8 mouse cellular contexts compared by ENCODE assay signal in genomic region chr2:157566260-157566952, GRCm38 (mm10). TPM values are rescaled to one million over a fixed set of nuclear protein-coding genes. Genes with fewer than 3 reads are reported as not detected.
A peak's percentile ranks its signal among the peaks of the same experiment; 100 is the strongest.
DNase-seq lines count a peak whose midpoint lies in the region; ATAC-seq and TF ChIP-seq lines count a peak whose summit lies in the region.

No protein-coding gene starts in this region.

- H3K27ac ChIP-seq in forebrain, embryonic 13.5 days: peak overlapping the region; percentile 90
- peak overlapping the region; percentile 55 for H3K27ac ChIP-seq in liver, embryonic 16.5 days (ENCODE audit: low read length)
- peak overlapping the region; percentile 39 for H3K27ac ChIP-seq in neural tube, embryonic 12.5 days
- H3K27ac ChIP-seq in stomach, postnatal 0 days (replicated peaks): peak overlapping the region; percentile 94

- H3K4me2 ChIP-seq in forebrain, embryonic 13.5 days: peak overlapping the region; percentile 83
- peak overlapping the region; percentile 79 for H3K4me2 ChIP-seq in liver, embryonic 16.5 days (ENCODE audit: low read depth, low read length)
- peak overlapping the region; percentile 71 for H3K4me2 ChIP-seq in neural tube, embryonic 12.5 days (replicated peaks)
- peak overlapping the region; percentile 70 for H3K4me2 ChIP-seq in stomach, postnatal 0 days (replicated peaks; ENCODE audit: low read depth)

- ATAC-seq in forebrain, embryonic 13.5 days: peak; percentile 86
- peak; percentile 82 for ATAC-seq in liver, embryonic 16.5 days (ENCODE audit: low read depth)
- peak; percentile 83 for ATAC-seq in neural tube, embryonic 12.5 days (ENCODE audit: low FRiP score, low read depth)
- ATAC-seq in stomach, postnatal 0 days (ENCODE audit: low FRiP score, low TSS enrichment): peak; percentile 84

- H3K36me3 ChIP-seq in forebrain, embryonic 13.5 days (ENCODE audit: poor library complexity, severe bottlenecking): peaks cover 28% of the 10 kb centered on the region
- no peaks in the 10 kb centered on the region for H3K36me3 ChIP-seq in liver, embryonic 16.5 days (ENCODE audit: control insufficient read depth, insufficient read depth)
- H3K36me3 ChIP-seq in neural tube, embryonic 12.5 days: peaks cover 21% of the 10 kb centered on the region
- peaks cover 4% of the 10 kb centered on the region; the same call in 1 of the 2 replicates for H3K36me3 ChIP-seq in stomach, postnatal 0 days (ENCODE audit: control insufficient read depth, insufficient read depth, low read length)

- no peak for TF ChIP-seq CTCF in stomach, postnatal 0 days (IDR thresholded peaks at IDR 0.05; ENCODE audit: low read depth)

- no peaks in the 10 kb centered on the region for H3K27me3 ChIP-seq in forebrain, embryonic 13.5 days
- H3K27me3 ChIP-seq in liver, embryonic 16.5 days (ENCODE audit: control insufficient read depth, insufficient read depth, low read depth, low read length): peaks cover 3% of the 10 kb centered on the region; the same call in 1 of the 2 replicates
- H3K27me3 ChIP-seq in neural tube, embryonic 12.5 days (replicated peaks): no peaks in the 10 kb centered on the region
- H3K27me3 ChIP-seq in stomach, postnatal 0 days (ENCODE audit: control insufficient read depth, insufficient read depth, low read length): no peaks in the 10 kb centered on the region

- WGBS in forebrain, embryonic 13.5 days: under 1% methylated on average over 36 of the region's 36 CpGs
- 0% methylated on average over 36 of the region's 36 CpGs for WGBS in liver, embryonic 16.5 days (ENCODE audit: insufficient replicate concordance)
- under 1% methylated on average over 36 of the region's 36 CpGs for WGBS in neural tube, embryonic 12.5 days
- WGBS in stomach, postnatal 0 days: under 1% methylated on average over 36 of the region's 36 CpGs

- DNase-seq in ES-CJ7 (ENCODE audit: low read depth, low spot score): peak; percentile 91
- peak; percentile 87 for DNase-seq in cerebellum, adult 11 months
- DNase-seq in heart, postnatal 10 days: peak; percentile 91 to 94
- DNase-seq in kidney, postnatal 4 days: peak; percentile 88 to 92
- DNase-seq in stomach, postnatal 0 days (ENCODE audit: low spot score): peak; percentile 87

- peaks cover 5% of the 10 kb centered on the region for H3K9me3 ChIP-seq in forebrain, embryonic 13.5 days (replicated peaks)
- no peaks in the 10 kb centered on the region for H3K9me3 ChIP-seq in liver, embryonic 16.5 days (replicated peaks; ENCODE audit: control insufficient read depth, low read length)
- H3K9me3 ChIP-seq in neural tube, embryonic 12.5 days: peaks cover 16% of the 10 kb centered on the region
- H3K9me3 ChIP-seq in stomach, postnatal 0 days (ENCODE audit: control insufficient read depth, low read length): no peaks in the 10 kb centered on the region

- intact Hi-C loops in heart, postnatal 10 days (cut with DNase I): no loop called here

- H3K4me1 ChIP-seq in forebrain, embryonic 13.5 days: peaks cover 58% of the 10 kb centered on the region
- H3K4me1 ChIP-seq in liver, embryonic 16.5 days (ENCODE audit: control insufficient read depth, low read depth, low read length): peaks cover 7% of the 10 kb centered on the region
- peaks cover 37% of the 10 kb centered on the region for H3K4me1 ChIP-seq in neural tube, embryonic 12.5 days
- H3K4me1 ChIP-seq in stomach, postnatal 0 days (replicated peaks; ENCODE audit: control insufficient read depth, insufficient read depth): no peaks in the 10 kb centered on the region; the same call in none of the 2 replicates

- H3K9ac ChIP-seq in forebrain, embryonic 13.5 days: peak overlapping the region; percentile 98
- peak overlapping the region; percentile 82 for H3K9ac ChIP-seq in liver, embryonic 16.5 days (ENCODE audit: low read depth, low read length)
- H3K9ac ChIP-seq in neural tube, embryonic 12.5 days: peak overlapping the region; percentile 97
- peak overlapping the region; percentile 95 for H3K9ac ChIP-seq in stomach, postnatal 0 days (ENCODE audit: low read length)

- TF ChIP-seq EP300 in stomach, postnatal 0 days (optimal IDR thresholded peaks at IDR 0.05): peak; percentile 98

- H3K4me3 ChIP-seq in forebrain, embryonic 13.5 days: peak overlapping the region; percentile 99
- H3K4me3 ChIP-seq in liver, embryonic 16.5 days (ENCODE audit: low read depth, low read length): peak overlapping the region; percentile 78
- peak overlapping the region; percentile 98 for H3K4me3 ChIP-seq in neural tube, embryonic 12.5 days
- peak overlapping the region; percentile 96 for H3K4me3 ChIP-seq in stomach, postnatal 0 days (ENCODE audit: low read depth, low read length)

RNA-seq across cellular contexts. Expression of gene Blcap, which starts 4.7 kb away (rescaled TPM):
- 161 and 187 TPM in 2 replicates for polyA plus RNA-seq in forebrain, embryonic 13.5 days (2015; fragmentation: Nextera tagmentation; extraction: Ambion mirVana)
- total RNA-seq in heart, postnatal 10 days (2021): 10 to 100 TPM; 61.1 to 63.8 TPM
- polyA plus RNA-seq in liver, embryonic 16.5 days (2015; fragmentation: Nextera tagmentation; extraction: Ambion mirVana): 8.4 and 8.5 TPM in 2 replicates
- 115 and 120 TPM in 2 replicates for polyA plus RNA-seq in neural tube, embryonic 12.5 days (2016; fragmentation: Nextera tagmentation; extraction: Ambion mirVana)
- polyA plus RNA-seq in stomach, postnatal 0 days (2015; fragmentation: Nextera tagmentation; extraction: Ambion mirVana): 28.9 and 30.0 TPM in 2 replicates

RNA-seq across cellular contexts. Expression of gene Nnat, which starts 6.5 kb away (rescaled TPM):
- polyA plus RNA-seq in forebrain, embryonic 13.5 days (2015; fragmentation: Nextera tagmentation; extraction: Ambion mirVana): 6,508 and 7,407 TPM in 2 replicates
- total RNA-seq in heart, postnatal 10 days (2021): 1 to 10 TPM; 3.9 to 6.4 TPM
- 12.3 and 14.3 TPM in 2 replicates for polyA plus RNA-seq in liver, embryonic 16.5 days (2015; fragmentation: Nextera tagmentation; extraction: Ambion mirVana)
- 3,228 and 3,444 TPM in 2 replicates for polyA plus RNA-seq in neural tube, embryonic 12.5 days (2016; fragmentation: Nextera tagmentation; extraction: Ambion mirVana)
- polyA plus RNA-seq in stomach, postnatal 0 days (2015; fragmentation: Nextera tagmentation; extraction: Ambion mirVana): 137 and 150 TPM in 2 replicates

Comparison
In these comparisons a context has a peak if more than half of its experiments do, and no peak if none do; other contexts are left out.
1. Peak in every context shown above with its lines: DNase-seq, ATAC-seq, H3K4me3 ChIP-seq and H3K27ac ChIP-seq.
2. H3K27ac ChIP-seq: peak in every context shown above with its lines; median percentile 94 in stomach, postnatal 0 days; 90 in forebrain, embryonic 13.5 days; 55 in liver, embryonic 16.5 days; 39 in neural tube, embryonic 12.5 days.
3. RNA of gene Nnat, which starts 6.5 kb away (polyA plus RNA-seq): 6,508 to 7,407 TPM in forebrain, embryonic 13.5 days and 3,228 to 3,444 TPM in neural tube, embryonic 12.5 days; 137 to 150 TPM in stomach, postnatal 0 days and 12.3 to 14.3 TPM in liver, embryonic 16.5 days; every median in the first group is over 10 times any median in the second.